Mouse (Mus musculus): ENCODE data around the gene Ndufa8. TPM values are rescaled to one million over a fixed set of nuclear protein-coding genes. Genes with fewer than 3 reads are reported as not detected.

Gene Ndufa8
- polyA plus RNA-seq, 1 experiment = 83.9 TPM

- Histone ChIP-seq H3K27ac (ENCODE audit: control insufficient read depth, insufficient read depth, low read length) (no peak overlapping the region), H3K27me3 (ENCODE audit: control insufficient read depth, insufficient read depth, low read length) (no peaks in the 10 kb centered on the region), H3K36me3 (ENCODE audit: control insufficient read depth, insufficient read depth, low read length) (peaks cover 25% of the 10 kb centered on the region), H3K4me3 (ENCODE audit: control insufficient read depth, insufficient read depth, low read length) (no peak overlapping the region), H3K4me1 (replicated peaks; ENCODE audit: control insufficient read depth, insufficient read depth, low read length) (no peaks in the 10 kb centered on the region)
- WGBS = 93% methylated on average over 7 of the region's 7 CpGs
- DNase-seq = no peak
- TF ChIP-seq CTCF (IDR thresholded peaks at IDR 0.05; ENCODE audit: borderline replicate concordance, control insufficient read depth, extremely low read depth, insufficient read depth, low read length, poor library complexity) = no peak
- TF ChIP-seq POLR2A (IDR thresholded peaks at IDR 0.05; ENCODE audit: control insufficient read depth, extremely low read depth, insufficient read depth, low read length, poor library complexity) = no peak
Measured at GRCm38 (mm10) chr2:36033966-36034365, 15.2 kb downstream of the Ndufa8 start.

- Histone ChIP-seq H3K4me1 (replicated peaks; ENCODE audit: control insufficient read depth, insufficient read depth, low read length) (no peaks in the 10 kb centered on the region), H3K36me3 (ENCODE audit: control insufficient read depth, insufficient read depth, low read length) (peaks cover 19% of the 10 kb centered on the region), H3K27me3 (ENCODE audit: control insufficient read depth, insufficient read depth, low read length) (no peaks in the 10 kb centered on the region), H3K27ac (ENCODE audit: control insufficient read depth, insufficient read depth, low read length) (no peak overlapping the region), H3K4me3 (ENCODE audit: control insufficient read depth, insufficient read depth, low read length) (no peak overlapping the region)
- TF ChIP-seq POLR2A (IDR thresholded peaks at IDR 0.05; ENCODE audit: control insufficient read depth, extremely low read depth, insufficient read depth, low read length, poor library complexity) (no peak), CTCF (IDR thresholded peaks at IDR 0.05; ENCODE audit: borderline replicate concordance, control insufficient read depth, extremely low read depth, insufficient read depth, low read length, poor library complexity) (no peak)
- no peak for DNase-seq
- 91% methylated on average over 7 of the region's 7 CpGs for WGBS
Measured at GRCm38 (mm10) chr2:36032884-36033283, 16.3 kb downstream of the Ndufa8 start.

GRCm38 (mm10) chr2:36023291-36023690 is 25.9 kb downstream of the Ndufa8 start:
- DNase-seq = no peak
- no peak overlapping the region for H3K27ac ChIP-seq (ENCODE audit: control insufficient read depth, insufficient read depth, low read length)
- no peaks in the 10 kb centered on the region; the same call in 1 of the 2 replicates for H3K4me1 ChIP-seq (replicated peaks; ENCODE audit: control insufficient read depth, insufficient read depth, low read length)
- 94% methylated on average over 3 of the region's 3 CpGs for WGBS
- H3K27me3 ChIP-seq (ENCODE audit: control insufficient read depth, insufficient read depth, low read length) = no peaks in the 10 kb centered on the region
- H3K4me3 ChIP-seq (ENCODE audit: control insufficient read depth, insufficient read depth, low read length) = no peak overlapping the region
- no peak for TF ChIP-seq CTCF (IDR thresholded peaks at IDR 0.05; ENCODE audit: borderline replicate concordance, control insufficient read depth, extremely low read depth, insufficient read depth, low read length, poor library complexity)
- no peak for TF ChIP-seq POLR2A (IDR thresholded peaks at IDR 0.05; ENCODE audit: control insufficient read depth, extremely low read depth, insufficient read depth, low read length, poor library complexity)
- no peaks in the 10 kb centered on the region for H3K36me3 ChIP-seq (ENCODE audit: control insufficient read depth, insufficient read depth, low read length)

GRCm38 (mm10) chr2:36021385-36022159 is 27.6 kb downstream of the Ndufa8 start:
- no peak for TF ChIP-seq CTCF (IDR thresholded peaks at IDR 0.05; ENCODE audit: borderline replicate concordance, control insufficient read depth, extremely low read depth, insufficient read depth, low read length, poor library complexity)
- TF ChIP-seq POLR2A (IDR thresholded peaks at IDR 0.05; ENCODE audit: control insufficient read depth, extremely low read depth, insufficient read depth, low read length, poor library complexity) = no peak
- Histone ChIP-seq H3K27me3 (ENCODE audit: control insufficient read depth, insufficient read depth, low read length) (no peaks in the 10 kb centered on the region), H3K27ac (ENCODE audit: control insufficient read depth, insufficient read depth, low read length) (no peak overlapping the region), H3K4me3 (ENCODE audit: control insufficient read depth, insufficient read depth, low read length) (no peak overlapping the region), H3K4me1 (replicated peaks; ENCODE audit: control insufficient read depth, insufficient read depth, low read length) (no peaks in the 10 kb centered on the region; the same call in 1 of the 2 replicates), H3K36me3 (ENCODE audit: control insufficient read depth, insufficient read depth, low read length) (no peaks in the 10 kb centered on the region)
- 15% methylated on average over 32 of the region's 32 CpGs for WGBS
- DNase-seq = peak; percentile 44

- Histone ChIP-seq H3K27ac (ENCODE audit: control insufficient read depth, insufficient read depth, low read length) (no peak overlapping the region), H3K36me3 (ENCODE audit: control insufficient read depth, insufficient read depth, low read length) (no peaks in the 10 kb centered on the region), H3K27me3 (ENCODE audit: control insufficient read depth, insufficient read depth, low read length) (peaks cover 7% of the 10 kb centered on the region; the same call in 1 of the 2 replicates), H3K4me1 (replicated peaks; ENCODE audit: control insufficient read depth, insufficient read depth, low read length) (no peaks in the 10 kb centered on the region), H3K4me3 (ENCODE audit: control insufficient read depth, insufficient read depth, low read length) (no peak overlapping the region)
- TF ChIP-seq POLR2A (IDR thresholded peaks at IDR 0.05; ENCODE audit: control insufficient read depth, extremely low read depth, insufficient read depth, low read length, poor library complexity) = no peak
- TF ChIP-seq CTCF (IDR thresholded peaks at IDR 0.05; ENCODE audit: borderline replicate concordance, control insufficient read depth, extremely low read depth, insufficient read depth, low read length, poor library complexity) = no peak
- WGBS = 72% methylated on average over 12 of the region's 12 CpGs
- no peak for DNase-seq
Measured at GRCm38 (mm10) chr2:36013010-36013409, 36.2 kb downstream of the Ndufa8 start.

GRCm38 (mm10) chr2:36011331-36011825 is 37.8 kb downstream of the Ndufa8 start:
- WGBS = 2% methylated on average over 44 of the region's 44 CpGs
- Histone ChIP-seq H3K27ac (ENCODE audit: control insufficient read depth, insufficient read depth, low read length) (no peak overlapping the region), H3K4me1 (replicated peaks; ENCODE audit: control insufficient read depth, insufficient read depth, low read length) (no peaks in the 10 kb centered on the region)

More at GRCm38 (mm10) chr2:36011331-36011825, 37.8 kb downstream of the Ndufa8 start:
- no peak for DNase-seq
- TF ChIP-seq POLR2A (IDR thresholded peaks at IDR 0.05; ENCODE audit: control insufficient read depth, extremely low read depth, insufficient read depth, low read length, poor library complexity) (no peak), CTCF (IDR thresholded peaks at IDR 0.05; ENCODE audit: borderline replicate concordance, control insufficient read depth, extremely low read depth, insufficient read depth, low read length, poor library complexity) (no peak)
- no peaks in the 10 kb centered on the region for H3K36me3 ChIP-seq (ENCODE audit: control insufficient read depth, insufficient read depth, low read length)
- peaks cover 7% of the 10 kb centered on the region; the same call in 1 of the 2 replicates for H3K27me3 ChIP-seq (ENCODE audit: control insufficient read depth, insufficient read depth, low read length)
- no peak overlapping the region for H3K4me3 ChIP-seq (ENCODE audit: control insufficient read depth, insufficient read depth, low read length)

Data from thymus, adult 2 months (tissue).